Mouse (Mus musculus): ENCODE data around the gene Asmt.

Gene Asmt

GRCm38 (mm10) chrX:170672594-170673092 is at the start of gene Asmt:
Asmt (plus strand) TSS chrX:170672644.
- no peak for DNase-seq (ENCODE audit: low read depth, low spot score)

- no peak for DNase-seq (ENCODE audit: low read depth, low spot score)
Observed at GRCm38 (mm10) chrX:170673233-170673951, 948 bp downstream of the Asmt start.

- DNase-seq (ENCODE audit: low read depth, low spot score): no peak
Observed at GRCm38 (mm10) chrX:170674229-170674771, 1.9 kb downstream of the Asmt start.

- DNase-seq (ENCODE audit: low read depth, low spot score): no peak
Observed at GRCm38 (mm10) chrX:170674885-170675876, 2.7 kb downstream of the Asmt start.

GRCm38 (mm10) chrX:170675923-170676605 is 3.6 kb downstream of the Asmt start:
- DNase-seq (ENCODE audit: low read depth, low spot score): no peak

- no peak for DNase-seq (ENCODE audit: low read depth, low spot score)
Observed at GRCm38 (mm10) chrX:170676606-170677239, 4.3 kb downstream of the Asmt start.

- DNase-seq (ENCODE audit: low read depth, low spot score): no peak
Observed at GRCm38 (mm10) chrX:170677266-170677665, 4.8 kb downstream of the Asmt start.

- DNase-seq (ENCODE audit: low read depth, low spot score): no peak
Observed at GRCm38 (mm10) chrX:170677680-170678079, 5.2 kb downstream of the Asmt start.

Data from forelimb bud, embryonic 11.5 days (tissue).